Mouse (Mus musculus) heart, embryonic 10.5 days (tissue): ENCODE measurements at regions not wholly inside any gene's neighbourhood (a gene's known extent, or its start where the extent isn't known, plus 50 kb on each side); places are given as distances from the start of the nearest gene placed in this dataset.

Experiments
- DNase-seq: peaks from one replicate; pipeline ENCODE4 v3.0.0-alpha.2; 2017; ENCODE audit warnings: low spot score
- H3K27ac ChIP-seq: fragments of 300-500 bp; sonication (generic); 2 replicates; pipeline ENCODE4 v1.5.1; 2016; ENCODE audit warnings: mild to moderate bottlenecking
- H3K27me3 ChIP-seq: fragments of 300-500 bp; sonication (generic); 2 replicates; pipeline ENCODE4 v1.6.1; 2016; ENCODE audit warnings: mild to moderate bottlenecking; ENCODE audit not compliant: poor library complexity, insufficient read depth, severe bottlenecking
- H3K36me3 ChIP-seq: fragments of 300-500 bp; sonication (generic); 2 replicates; pipeline ENCODE4 v1.6.1; 2016; ENCODE audit warnings: mild to moderate bottlenecking, moderate library complexity
- H3K4me1 ChIP-seq: fragments of 300-500 bp; sonication (generic); 2 replicates; pipeline ENCODE4 v1.6.1; 2016; ENCODE audit warnings: mild to moderate bottlenecking
- H3K4me3 ChIP-seq: fragments of 300-500 bp; sonication (generic); 2 replicates; pipeline ENCODE4 v1.5.1; 2016; ENCODE audit warnings: mild to moderate bottlenecking, moderate library complexity
- H3K9me3 ChIP-seq: fragments of 300-500 bp; sonication (generic); 2 replicates; pipeline ENCODE4 v1.6.1; 2016; ENCODE audit warnings: mild to moderate bottlenecking, moderate library complexity
- WGBS: fragments of 180-500 bp; shearing (Covaris S2); methylation state at CpG from one replicate; pipeline ENCODE4 v1.1.7; 2016; 5-methylcytosine and 5-hydroxymethylcytosine counted together

GRCm38 (mm10) chr10:25064701-25065362 is 137.5 kb upstream of the Arg1 start:
- Histone ChIP-seq H3K9me3 (peaks cover 1% of the 10 kb centered on the region; the same call in 1 of the 2 replicates), H3K4me3 (no peak overlapping the region), H3K27ac (no peak overlapping the region), H3K36me3 (no peaks in the 10 kb centered on the region), H3K4me1 (peaks cover 19% of the 10 kb centered on the region), H3K27me3 (no peaks in the 10 kb centered on the region)
- DNase-seq = no peak
- WGBS = 86% methylated on average over 6 of the region's 6 CpGs

GRCm38 (mm10) chr10:25061402-25062055 is 134.2 kb upstream of the Arg1 start:
- WGBS = 23% methylated on average over 13 of the region's 13 CpGs

GRCm38 (mm10) chr10:25058694-25059093 is 131.4 kb upstream of the Arg1 start:
- H3K27ac ChIP-seq = no peak overlapping the region
- no peaks in the 10 kb centered on the region for H3K27me3 ChIP-seq
- 84% methylated on average over 11 of the region's 11 CpGs for whole genome bisulfite sequencing
- no peaks in the 10 kb centered on the region for H3K36me3 ChIP-seq
- no peaks in the 10 kb centered on the region for H3K9me3 ChIP-seq
- no peak for DNase-seq
- H3K4me1 ChIP-seq = peaks cover 11% of the 10 kb centered on the region
- H3K4me3 ChIP-seq = no peak overlapping the region

More at GRCm38 (mm10) chr10:25061402-25062055, 134.2 kb upstream of the Arg1 start:
- no peaks in the 10 kb centered on the region for H3K36me3 ChIP-seq
- peak overlapping the region; percentile 64; the same call in 1 of the 2 replicates for H3K27ac ChIP-seq
- H3K4me3 ChIP-seq = no peak overlapping the region
- DNase-seq = no peak
- H3K9me3 ChIP-seq = no peaks in the 10 kb centered on the region
- peaks cover 11% of the 10 kb centered on the region for H3K4me1 ChIP-seq
- H3K27me3 ChIP-seq = no peaks in the 10 kb centered on the region

GRCm38 (mm10) chr10:25051998-25052397 is 124.7 kb upstream of the Arg1 start:
- no peak for DNase-seq
- H3K27me3 ChIP-seq = no peaks in the 10 kb centered on the region
- H3K27ac ChIP-seq = no peak overlapping the region
- no peaks in the 10 kb centered on the region for H3K36me3 ChIP-seq
- H3K4me3 ChIP-seq = no peak overlapping the region
- 63% methylated on average over 3 of the region's 3 CpGs for WGBS
- H3K4me1 ChIP-seq = no peaks in the 10 kb centered on the region
- H3K9me3 ChIP-seq = no peaks in the 10 kb centered on the region

GRCm38 (mm10) chr10:25051368-25051874 is 124.1 kb upstream of the Arg1 start:
- no peak overlapping the region for H3K27ac ChIP-seq
- H3K9me3 ChIP-seq = no peaks in the 10 kb centered on the region
- no peak overlapping the region for H3K4me3 ChIP-seq
- H3K4me1 ChIP-seq = no peaks in the 10 kb centered on the region
- 67% methylated on average over 5 of the region's 5 CpGs for WGBS
- no peak for DNase-seq
- no peaks in the 10 kb centered on the region for H3K36me3 ChIP-seq
- H3K27me3 ChIP-seq = no peaks in the 10 kb centered on the region

- no peak for DNase-seq
- H3K9me3 ChIP-seq = no peaks in the 10 kb centered on the region
- H3K27ac ChIP-seq = no peak overlapping the region
- no peaks in the 10 kb centered on the region for H3K27me3 ChIP-seq
- H3K36me3 ChIP-seq = no peaks in the 10 kb centered on the region
- 87% methylated on average over 4 of the region's 4 CpGs for WGBS
- H3K4me1 ChIP-seq = no peaks in the 10 kb centered on the region
- no peak overlapping the region for H3K4me3 ChIP-seq
These were observed 113.9 kb upstream of the Arg1 start for GRCm38 (mm10) chr10:25041221-25041620.

- Histone ChIP-seq H3K36me3 (no peaks in the 10 kb centered on the region), H3K9me3 (no peaks in the 10 kb centered on the region), H3K27me3 (no peaks in the 10 kb centered on the region), H3K4me3 (no peak overlapping the region), H3K4me1 (no peaks in the 10 kb centered on the region), H3K27ac (no peak overlapping the region)
- WGBS = 90% methylated on average over 3 of the region's 3 CpGs
- DNase-seq = no peak
These were observed 112.6 kb upstream of the Arg1 start for GRCm38 (mm10) chr10:25039926-25040325.

- no peak overlapping the region for H3K27ac ChIP-seq
- DNase-seq = no peak
- 76% methylated on average over 3 of the region's 3 CpGs for WGBS
- H3K4me3 ChIP-seq = no peak overlapping the region
- no peaks in the 10 kb centered on the region for H3K4me1 ChIP-seq
- no peaks in the 10 kb centered on the region for H3K9me3 ChIP-seq
- H3K36me3 ChIP-seq = no peaks in the 10 kb centered on the region
- no peaks in the 10 kb centered on the region for H3K27me3 ChIP-seq
These were observed 109.6 kb upstream of the Arg1 start for GRCm38 (mm10) chr10:25036928-25037327.

- Histone ChIP-seq H3K4me1 (no peaks in the 10 kb centered on the region), H3K36me3 (no peaks in the 10 kb centered on the region), H3K27ac (no peak overlapping the region), H3K9me3 (no peaks in the 10 kb centered on the region), H3K27me3 (no peaks in the 10 kb centered on the region), H3K4me3 (no peak overlapping the region)
- 81% methylated on average over 6 of the region's 6 CpGs for WGBS
- no peak for DNase-seq
These were observed 108.1 kb upstream of the Arg1 start for GRCm38 (mm10) chr10:25035363-25035762.

GRCm38 (mm10) chr10:25032625-25033024 is 105.3 kb upstream of the Arg1 start:
- Histone ChIP-seq H3K36me3 (no peaks in the 10 kb centered on the region), H3K4me3 (no peak overlapping the region), H3K9me3 (no peaks in the 10 kb centered on the region), H3K4me1 (no peaks in the 10 kb centered on the region), H3K27ac (no peak overlapping the region), H3K27me3 (no peaks in the 10 kb centered on the region)
- WGBS = 97% methylated on average over 1 of the region's 1 CpGs
- DNase-seq = no peak

- Histone ChIP-seq H3K9me3 (no peaks in the 10 kb centered on the region), H3K27me3 (no peaks in the 10 kb centered on the region), H3K27ac (no peak overlapping the region), H3K36me3 (no peaks in the 10 kb centered on the region), H3K4me1 (no peaks in the 10 kb centered on the region), H3K4me3 (no peak overlapping the region)
- DNase-seq = no peak
- 60% methylated on average over 6 of the region's 6 CpGs for WGBS
These were observed 102.2 kb upstream of the Arg1 start for GRCm38 (mm10) chr10:25029387-25029915.

- 59% methylated on average over 7 of the region's 7 CpGs for WGBS
- Histone ChIP-seq H3K36me3 (no peaks in the 10 kb centered on the region), H3K9me3 (no peaks in the 10 kb centered on the region), H3K4me3 (no peak overlapping the region), H3K27ac (no peak overlapping the region), H3K4me1 (0 out of 2 replicates have a peak, but pooled peaks cover 5% of the 10 kb centered on the region), H3K27me3 (no peaks in the 10 kb centered on the region)
- no peak for DNase-seq
These were observed 96.4 kb upstream of the Arg1 start for GRCm38 (mm10) chr10:25023601-25024157.

- H3K27me3 ChIP-seq = no peaks in the 10 kb centered on the region
- H3K9me3 ChIP-seq = no peaks in the 10 kb centered on the region
- 85% methylated on average over 4 of the region's 4 CpGs for WGBS
These were observed 95.8 kb upstream of the Arg1 start for GRCm38 (mm10) chr10:25023044-25023540.

More at GRCm38 (mm10) chr10:25023044-25023540, 95.8 kb upstream of the Arg1 start:
- Histone ChIP-seq H3K4me1 (0 out of 2 replicates have a peak, but pooled peaks cover 5% of the 10 kb centered on the region), H3K4me3 (no peak overlapping the region), H3K27ac (no peak overlapping the region), H3K36me3 (no peaks in the 10 kb centered on the region)
- no peak for DNase-seq
